Mouse (Mus musculus): Measurements from ENCODE around the gene Zfp866. TPM values are rescaled to one million over a fixed set of nuclear protein-coding genes. Genes with fewer than 3 reads are reported as not detected.

Gene Zfp866
- polyA plus RNA-seq, 1 experiment from 2014 or later, result 17.3 TPM

DNA sequence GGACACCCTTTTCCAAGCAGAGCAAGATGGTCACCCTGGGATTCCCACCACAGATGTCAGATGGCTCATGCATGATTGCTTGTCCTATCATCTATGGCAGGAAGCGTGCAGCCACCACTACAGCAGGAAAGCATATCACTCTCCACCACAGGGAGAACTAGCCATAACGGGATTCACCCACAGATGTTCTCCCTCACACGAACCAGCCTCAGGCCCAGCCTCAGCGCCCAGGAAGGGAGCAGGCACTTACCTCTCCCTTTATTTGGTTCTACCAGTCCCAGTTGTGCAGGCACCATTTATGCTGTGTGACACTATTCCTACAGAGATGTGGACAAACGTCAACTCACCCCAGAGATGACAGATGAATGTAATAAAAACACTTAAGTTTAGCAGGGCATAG, 1.9 kb downstream of the Zfp866 start:
- Histone ChIP-seq H3K9me3 (ENCODE audit: control insufficient read depth, low read length) (no peaks in the 10 kb centered on the region), H3K4me2 (ENCODE audit: low read length) (no peak overlapping the region), H3K27ac (replicated peaks in 1 of 2; ENCODE audit: control insufficient read depth in 1 of 2, insufficient read depth in 1 of 2, low read depth in 2 of 2, low read length in 2 of 2) (no peak overlapping the region), H3K4me3 (ENCODE audit: control insufficient read depth in 1 of 2, insufficient read depth in 1 of 2, low read depth in 1 of 2, low read length in 2 of 2) (no peak overlapping the region), H3K9ac (ENCODE audit: low read length) (no peak overlapping the region), H3K4me1 (ENCODE audit: control insufficient read depth in 2 of 2, insufficient read depth in 2 of 2, low read length in 2 of 2) (peaks cover 4 to 19% of the 10 kb centered on the region in 2 experiments; a peak in 3 of 4 replicates), H3K27me3 (ENCODE audit: control insufficient read depth, insufficient read depth, low read length) (no peaks in the 10 kb centered on the region), H3K36me3 (ENCODE audit: control insufficient read depth, insufficient read depth, low read length) (peaks cover 8% of the 10 kb centered on the region)
- WGBS, result 86% methylated on average over 5 of the region's 5 CpGs
- ATAC-seq (ENCODE audit: insufficient number of reproducible peaks, insufficient read depth, low FRiP score, low read depth), result no peak

GRCm38 (mm10) chr8:69777111-69777510, 13.9 kb downstream of the Zfp866 start:
- 62% methylated on average over 12 of the region's 12 CpGs for WGBS

DNA sequence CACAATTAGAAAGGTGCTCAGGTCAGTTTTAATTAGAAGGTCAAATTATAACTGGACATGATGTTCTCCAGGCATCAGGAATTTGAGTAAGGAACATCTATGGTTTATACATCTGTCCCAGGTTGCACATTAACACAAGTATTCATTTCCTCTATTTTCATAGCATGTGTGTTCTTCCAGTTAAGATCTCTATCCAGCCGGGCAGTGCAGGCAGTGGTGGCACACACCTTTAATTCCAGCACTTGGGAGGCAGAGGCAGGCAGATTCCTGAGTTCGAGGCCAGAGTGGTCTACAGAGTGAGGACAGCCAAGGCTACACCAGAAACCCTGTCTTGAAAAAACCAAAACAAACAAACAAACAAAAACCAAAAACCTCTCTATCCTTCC, 15.8 kb downstream of the Zfp866 start:
- Histone ChIP-seq H3K9ac (ENCODE audit: low read length) (peak overlapping the region; percentile 96; the same call in 1 of the 2 replicates), H3K9me3 (ENCODE audit: control insufficient read depth, low read length) (no peaks in the 10 kb centered on the region), H3K36me3 (ENCODE audit: control insufficient read depth, insufficient read depth, low read length) (no peaks in the 10 kb centered on the region), H3K4me1 (ENCODE audit: control insufficient read depth in 2 of 2, insufficient read depth in 2 of 2, low read length in 2 of 2) (peaks cover 0 to 17% of the 10 kb centered on the region in 2 experiments; a peak in 2 of 4 replicates), H3K27ac (replicated peaks in 1 of 2; ENCODE audit: control insufficient read depth in 1 of 2, insufficient read depth in 1 of 2, low read depth in 2 of 2, low read length in 2 of 2) (peak overlapping the region in 1 of 2 experiments; percentile 19; a peak in 1 of 4 replicates), H3K4me2 (ENCODE audit: low read length) (peak overlapping the region; percentile 53), H3K27me3 (ENCODE audit: control insufficient read depth, insufficient read depth, low read length) (no peaks in the 10 kb centered on the region), H3K4me3 (ENCODE audit: control insufficient read depth in 1 of 2, insufficient read depth in 1 of 2, low read depth in 1 of 2, low read length in 2 of 2) (peak overlapping the region in 1 of 2 experiments; percentile 83; a peak in 1 of 4 replicates)
- 56% methylated on average over 2 of the region's 2 CpGs for WGBS
- ATAC-seq (ENCODE audit: insufficient number of reproducible peaks, insufficient read depth, low FRiP score, low read depth), result no peak

More at GRCm38 (mm10) chr8:69777111-69777510, 13.9 kb downstream of the Zfp866 start:
- H3K9ac ChIP-seq (ENCODE audit: low read length), result no peak overlapping the region
- H3K27ac ChIP-seq (replicated peaks in 1 of 2; ENCODE audit: control insufficient read depth in 1 of 2, insufficient read depth in 1 of 2, low read depth in 2 of 2, low read length in 2 of 2), result no peak overlapping the region
- no peak for ATAC-seq (ENCODE audit: insufficient number of reproducible peaks, insufficient read depth, low FRiP score, low read depth)
- H3K36me3 ChIP-seq (ENCODE audit: control insufficient read depth, insufficient read depth, low read length), result no peaks in the 10 kb centered on the region
- H3K9me3 ChIP-seq (ENCODE audit: control insufficient read depth, low read length), result no peaks in the 10 kb centered on the region
- no peak overlapping the region for H3K4me3 ChIP-seq (ENCODE audit: control insufficient read depth in 1 of 2, insufficient read depth in 1 of 2, low read depth in 1 of 2, low read length in 2 of 2)
- no peak overlapping the region for H3K4me2 ChIP-seq (ENCODE audit: low read length)
- peaks cover 0 to 16% of the 10 kb centered on the region in 2 experiments; a peak in 2 of 4 replicates for H3K4me1 ChIP-seq (ENCODE audit: control insufficient read depth in 2 of 2, insufficient read depth in 2 of 2, low read length in 2 of 2)
- H3K27me3 ChIP-seq (ENCODE audit: control insufficient read depth, insufficient read depth, low read length), result no peaks in the 10 kb centered on the region

GRCm38 (mm10) chr8:69774503-69775148, 16.4 kb downstream of the Zfp866 start, which contains the start of gene Gm20422:
Gene Gm20422 (minus strand): TSS chr8:69774886.
- peak within 1 kb of the TSS; percentile 96 for H3K9ac ChIP-seq (ENCODE audit: low read length)
- peak within 1 kb of the TSS; percentile 78 for H3K4me2 ChIP-seq (ENCODE audit: low read length)
- H3K27ac ChIP-seq (replicated peaks in 1 of 2; ENCODE audit: control insufficient read depth in 1 of 2, insufficient read depth in 1 of 2, low read depth in 2 of 2, low read length in 2 of 2), result peak within 1 kb of the TSS; percentile 98 to 99
- ATAC-seq (ENCODE audit: insufficient number of reproducible peaks, insufficient read depth, low FRiP score, low read depth), result peak; percentile 98
- no peaks in the 10 kb centered on the region for H3K9me3 ChIP-seq (ENCODE audit: control insufficient read depth, low read length)
- H3K4me1 ChIP-seq (ENCODE audit: control insufficient read depth in 2 of 2, insufficient read depth in 2 of 2, low read length in 2 of 2), result peaks cover 0 to 17% of the 10 kb centered on the region in 2 experiments; a peak in 2 of 4 replicates
- H3K36me3 ChIP-seq (ENCODE audit: control insufficient read depth, insufficient read depth, low read length), result no peaks in the 10 kb centered on the region; the same call in 1 of the 2 replicates
- no peaks in the 10 kb centered on the region for H3K27me3 ChIP-seq (ENCODE audit: control insufficient read depth, insufficient read depth, low read length)
- H3K4me3 ChIP-seq (ENCODE audit: control insufficient read depth in 1 of 2, insufficient read depth in 1 of 2, low read depth in 1 of 2, low read length in 2 of 2), result peak within 1 kb of the TSS; percentile 80 to 83
- under 1% methylated on average over 41 of the region's 41 CpGs for WGBS

GRCm38 (mm10) chr8:69772106-69772505, 18.9 kb downstream of the Zfp866 start:
- H3K27ac ChIP-seq (replicated peaks in 1 of 2; ENCODE audit: control insufficient read depth in 1 of 2, insufficient read depth in 1 of 2, low read depth in 2 of 2, low read length in 2 of 2), result no peak overlapping the region
- H3K9ac ChIP-seq (ENCODE audit: low read length), result no peak overlapping the region
- H3K27me3 ChIP-seq (ENCODE audit: control insufficient read depth, insufficient read depth, low read length), result no peaks in the 10 kb centered on the region
- peaks cover 2% of the 10 kb centered on the region; the same call in 1 of the 2 replicates for H3K9me3 ChIP-seq (ENCODE audit: control insufficient read depth, low read length)
- H3K4me3 ChIP-seq (ENCODE audit: control insufficient read depth in 1 of 2, insufficient read depth in 1 of 2, low read depth in 1 of 2, low read length in 2 of 2), result no peak overlapping the region
- H3K36me3 ChIP-seq (ENCODE audit: control insufficient read depth, insufficient read depth, low read length), result peaks cover 25% of the 10 kb centered on the region
- 62% methylated on average over 2 of the region's 2 CpGs for WGBS
- ATAC-seq (ENCODE audit: insufficient number of reproducible peaks, insufficient read depth, low FRiP score, low read depth), result no peak
- H3K4me1 ChIP-seq (ENCODE audit: control insufficient read depth in 2 of 2, insufficient read depth in 2 of 2, low read length in 2 of 2), result peaks cover 0 to 17% of the 10 kb centered on the region in 2 experiments; a peak in 2 of 4 replicates
- no peak overlapping the region for H3K4me2 ChIP-seq (ENCODE audit: low read length)

- Histone ChIP-seq H3K4me2 (ENCODE audit: low read length) (no peak overlapping the region), H3K9me3 (ENCODE audit: control insufficient read depth, low read length) (peaks cover 11% of the 10 kb centered on the region), H3K4me3 (ENCODE audit: control insufficient read depth in 1 of 2, insufficient read depth in 1 of 2, low read depth in 1 of 2, low read length in 2 of 2) (no peak overlapping the region), H3K27me3 (ENCODE audit: control insufficient read depth, insufficient read depth, low read length) (no peaks in the 10 kb centered on the region), H3K36me3 (ENCODE audit: control insufficient read depth, insufficient read depth, low read length) (peaks cover 34% of the 10 kb centered on the region), H3K27ac (replicated peaks in 1 of 2; ENCODE audit: control insufficient read depth in 1 of 2, insufficient read depth in 1 of 2, low read depth in 2 of 2, low read length in 2 of 2) (no peak overlapping the region), H3K4me1 (ENCODE audit: control insufficient read depth in 2 of 2, insufficient read depth in 2 of 2, low read length in 2 of 2) (peaks cover 0 to 17% of the 10 kb centered on the region in 2 experiments; a peak in 2 of 4 replicates), H3K9ac (ENCODE audit: low read length) (no peak overlapping the region)
- 94% methylated on average over 9 of the region's 9 CpGs for WGBS
- no peak for ATAC-seq (ENCODE audit: insufficient number of reproducible peaks, insufficient read depth, low FRiP score, low read depth)
These were observed 19.8 kb downstream of the Zfp866 start for GRCm38 (mm10) chr8:69771221-69771620.

DNA sequence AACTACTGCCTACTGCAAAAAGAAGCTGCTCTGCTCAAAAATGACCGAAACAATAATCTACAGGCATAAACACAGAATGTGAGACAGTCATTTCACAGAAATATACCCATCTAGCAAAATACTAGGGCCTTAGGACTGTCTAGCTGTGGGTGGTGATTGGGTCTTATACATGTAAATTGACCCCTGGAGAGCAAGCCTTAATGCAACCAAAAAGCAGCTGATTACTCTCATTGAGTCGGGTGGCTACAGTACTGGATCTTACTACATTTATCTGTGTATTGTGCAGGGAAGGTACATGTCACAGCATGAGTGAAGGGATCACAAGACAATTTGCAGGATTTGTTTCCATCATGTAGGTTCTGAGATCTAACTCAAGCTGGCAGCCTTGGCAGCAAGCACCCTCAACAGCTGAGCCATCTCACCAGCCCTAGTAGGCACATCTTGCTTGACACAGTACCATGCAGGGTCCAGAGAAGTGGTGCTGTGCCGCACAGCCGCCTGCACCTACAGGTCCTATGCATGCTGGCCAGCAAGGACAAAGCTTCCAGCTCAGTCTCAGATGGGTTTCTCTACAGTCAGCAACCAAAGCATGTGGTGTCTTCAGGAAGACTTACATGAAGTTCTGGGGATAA, 29.0 kb downstream of the Zfp866 start:
- H3K9ac ChIP-seq (ENCODE audit: low read length), result no peak overlapping the region
- no peak for ATAC-seq (ENCODE audit: insufficient number of reproducible peaks, insufficient read depth, low FRiP score, low read depth)
- no peak overlapping the region for H3K4me3 ChIP-seq (ENCODE audit: control insufficient read depth in 1 of 2, insufficient read depth in 1 of 2, low read depth in 1 of 2, low read length in 2 of 2)
- H3K36me3 ChIP-seq (ENCODE audit: control insufficient read depth, insufficient read depth, low read length), result peaks cover 89% of the 10 kb centered on the region
- peaks cover 20% of the 10 kb centered on the region for H3K9me3 ChIP-seq (ENCODE audit: control insufficient read depth, low read length)
- no peak overlapping the region for H3K27ac ChIP-seq (replicated peaks in 1 of 2; ENCODE audit: control insufficient read depth in 1 of 2, insufficient read depth in 1 of 2, low read depth in 2 of 2, low read length in 2 of 2)
- H3K4me2 ChIP-seq (ENCODE audit: low read length), result no peak overlapping the region
- H3K27me3 ChIP-seq (ENCODE audit: control insufficient read depth, insufficient read depth, low read length), result no peaks in the 10 kb centered on the region
- no peaks in the 10 kb centered on the region for H3K4me1 ChIP-seq (ENCODE audit: control insufficient read depth in 2 of 2, insufficient read depth in 2 of 2, low read length in 2 of 2)
- WGBS, result 91% methylated on average over 4 of the region's 4 CpGs
